Mouse (Mus musculus) E14TG2a.4 (cell line): ENCODE data around the gene Prss38.

Source experiments
- CTCF ChIP-seq: conservative IDR thresholded peaks from 2 replicates; pipeline ENCODE4 v1.5.1; 2014; ENCODE audit warnings: low read length
- POU5F1 ChIP-seq: IDR thresholded peaks from 2 replicates; pipeline ENCODE4 v1.6.1; 2014; ENCODE audit warnings: low read length, borderline replicate concordance

- TF ChIP-seq CTCF (no peak), POU5F1 (no peak)
Observed at GRCm38 (mm10) chr11:59346166-59346910, 29.1 kb downstream of the Prss38 start.
